Mouse (Mus musculus): ENCODE measurements around the gene Olfr1388. TPM values are rescaled to one million over a fixed set of nuclear protein-coding genes. Genes with fewer than 3 reads are reported as not detected.

The Olfr1388 gene
- polyA plus RNA-seq (2012; rRNA removed) = 0.13 and 0.16 TPM in 2 replicates

GRCm38 (mm10) chr11:49436411-49436810 is at the start of gene Olfr1388:
TSS of gene Olfr1388 (plus strand) at chr11:49436624.

GRCm38 (mm10) chr11:49422767-49423166 is 13.7 kb upstream of the Olfr1388 start, which contains the start of gene Olfr1389:
TSS of gene Olfr1389 (plus strand) at chr11:49423067.

GRCm38 (mm10) chr11:49455043-49455442 is 18.6 kb downstream of the Olfr1388 start, which contains the start of gene Olfr1387:
TSS of gene Olfr1387 (plus strand) at chr11:49455343.

GRCm38 (mm10) chr11:49464746-49465145 is 28.3 kb downstream of the Olfr1388 start, which contains the start of gene Olfr1386:
TSS of gene Olfr1386 (plus strand) at chr11:49465046.

GRCm38 (mm10) chr11:49488770-49489169 is 52.3 kb downstream of the Olfr1388 start, which contains the start of gene Olfr1385:
TSS of gene Olfr1385 (plus strand) at chr11:49489070.

Other genes starting within 250 kb of the Olfr1388 start
- 0.07 and 0.36 TPM in 2 replicates for gene Btnl9, start 249.5 kb upstream of the Olfr1388 start, polyA plus RNA-seq (2012; rRNA removed)
- gene Zfp62, start 233.3 kb upstream of the Olfr1388 start, polyA plus RNA-seq (2012; rRNA removed) = 33.3 and 34.3 TPM in 2 replicates
- gene Mgat1, start 192.4 kb upstream of the Olfr1388 start, polyA plus RNA-seq (2012; rRNA removed) = 55.9 and 61.6 TPM in 2 replicates
- gene Olfr1393, start 158.3 kb upstream of the Olfr1388 start, polyA plus RNA-seq (2012; rRNA removed) = 0.20 and 0.21 TPM in 2 replicates
- 0.18 and 0.40 TPM in 2 replicates for gene Olfr1392, start 151.3 kb upstream of the Olfr1388 start, polyA plus RNA-seq (2012; rRNA removed)
- gene Olfr10, start 131.9 kb upstream of the Olfr1388 start, polyA plus RNA-seq (2012; rRNA removed) = 0.01 TPM in 1 of 2 replicates, not detected in the other
- gene Olfr1391, start 113.9 kb upstream of the Olfr1388 start, polyA plus RNA-seq (2012; rRNA removed) = not detected in 2 replicates
- gene Olfr1390, start 101.4 kb upstream of the Olfr1388 start, polyA plus RNA-seq (2012; rRNA removed) = not detected in 2 replicates
- gene Olfr1389, start 13.6 kb upstream of the Olfr1388 start, polyA plus RNA-seq (2012; rRNA removed) = not detected in 2 replicates
- not detected in 2 replicates for gene Olfr1387, start 18.7 kb downstream of the Olfr1388 start, polyA plus RNA-seq (2012; rRNA removed)
- gene Olfr1386, start 28.4 kb downstream of the Olfr1388 start, polyA plus RNA-seq (2012; rRNA removed) = not detected in 2 replicates
- not detected in 2 replicates for gene Olfr1385, start 52.4 kb downstream of the Olfr1388 start, polyA plus RNA-seq (2012; rRNA removed)
- not detected in 2 replicates for gene Olfr1384, start 70.1 kb downstream of the Olfr1388 start, polyA plus RNA-seq (2012; rRNA removed)
- gene Olfr1383, start 83.0 kb downstream of the Olfr1388 start, polyA plus RNA-seq (2012; rRNA removed) = not detected in 2 replicates
- not detected in 2 replicates for gene Olfr1382, start 91.6 kb downstream of the Olfr1388 start, polyA plus RNA-seq (2012; rRNA removed)
- gene Olfr1381, start 106.8 kb downstream of the Olfr1388 start, polyA plus RNA-seq (2012; rRNA removed) = not detected in 2 replicates
- not detected in 2 replicates for gene Olfr1380, start 120.3 kb downstream of the Olfr1388 start, polyA plus RNA-seq (2012; rRNA removed)
- 2.2 and 3.3 TPM in 2 replicates for gene Flt4, start 172.6 kb downstream of the Olfr1388 start, polyA plus RNA-seq (2012; rRNA removed)
- 0.14 and 0.19 TPM in 2 replicates for gene Scgb3a1, start 227.0 kb downstream of the Olfr1388 start, polyA plus RNA-seq (2012; rRNA removed)

All from central nervous system, embryonic 14 days (tissue).